Mouse (Mus musculus): ENCODE data around the gene Hbq1b. TPM values are rescaled to one million over a fixed set of nuclear protein-coding genes. Genes with fewer than 3 reads are reported as not detected.

The Hbq1b gene
- polyA plus RNA-seq, 1 experiment from 2014 or later = 1.1 TPM

DNA sequence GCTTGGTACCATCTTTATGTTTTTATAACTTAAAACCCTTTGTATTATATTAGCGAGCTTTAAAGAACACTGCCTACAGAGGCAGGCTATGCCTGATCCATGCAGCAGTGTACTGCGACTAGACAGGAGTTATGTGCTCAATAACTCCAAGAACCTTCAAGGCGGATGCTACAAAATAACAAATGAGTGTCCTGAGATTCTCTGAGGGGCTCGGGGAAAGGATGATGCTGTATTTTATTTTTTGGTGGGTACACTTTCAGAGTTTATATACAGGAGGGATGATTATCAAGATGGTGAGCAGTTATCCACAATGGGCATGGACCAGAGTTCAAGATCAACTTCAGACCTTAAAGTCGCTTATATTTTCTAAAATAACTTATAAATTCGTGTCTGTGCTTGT, 20.0 kb upstream of the Hbq1b start:
- H3K9me3 ChIP-seq (ENCODE audit: low read length) = no peaks in the 10 kb centered on the region
- H3K4me3 ChIP-seq (ENCODE audit: low read length) = peak overlapping the region; percentile 87
- no peaks in the 10 kb centered on the region for H3K36me3 ChIP-seq (ENCODE audit: insufficient read depth, low read length)
- WGBS = 22% methylated on average over 6 of the region's 6 CpGs
- peaks cover 15% of the 10 kb centered on the region for H3K4me1 ChIP-seq (ENCODE audit: insufficient read depth, low read length)
- peak overlapping the region; percentile 94 for H3K9ac ChIP-seq (replicated peaks; ENCODE audit: low read length)
- H3K4me2 ChIP-seq (replicated peaks; ENCODE audit: low read depth, low read length) = peak overlapping the region; percentile 72
- ATAC-seq (ENCODE audit: low FRiP score, low TSS enrichment) = no peak
- H3K27ac ChIP-seq (ENCODE audit: low read length) = peak overlapping the region; percentile 96
- peaks cover 3% of the 10 kb centered on the region; the same call in 1 of the 2 replicates for H3K27me3 ChIP-seq (ENCODE audit: insufficient read depth, low read length)

DNA sequence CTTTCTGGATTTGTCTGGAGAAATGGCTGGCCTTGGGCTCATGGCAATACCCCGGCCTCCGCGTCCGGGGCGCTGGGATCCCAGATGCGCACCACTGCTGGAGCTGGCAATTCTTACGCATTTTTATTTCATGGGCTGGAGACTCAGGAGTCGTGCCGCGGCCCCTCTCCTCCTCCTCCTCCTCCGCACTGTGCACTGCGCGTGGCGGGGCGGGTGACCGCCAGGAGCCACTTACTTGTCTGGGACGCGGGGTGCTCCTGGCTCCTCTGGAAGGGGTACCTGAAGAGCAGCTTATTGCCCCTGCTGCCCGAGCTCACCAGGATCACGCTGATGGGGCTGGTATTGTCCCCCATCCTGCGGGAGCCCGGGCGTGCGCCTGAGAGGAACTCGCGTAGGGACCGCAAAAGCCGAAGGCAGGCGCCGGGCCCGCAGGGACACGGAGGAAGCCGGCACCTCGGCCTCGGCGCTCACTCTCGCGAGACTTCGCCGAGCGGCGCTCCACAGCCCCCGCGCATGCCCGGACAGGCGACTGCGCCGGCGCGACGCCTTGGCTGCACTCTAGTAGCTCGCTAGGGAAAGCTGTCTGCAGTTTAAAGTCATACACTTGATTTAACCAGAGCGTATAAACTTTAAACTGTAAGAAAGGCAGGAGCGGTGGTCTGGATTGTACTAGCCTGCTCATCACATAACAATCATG, 19.4 kb upstream of the Hbq1b start, which contains the start of gene Nprl3:
Nprl3 (minus strand) TSS at position 520 of the 697 bp plus-strand sequence.
- H3K4me2 ChIP-seq (replicated peaks; ENCODE audit: low read depth, low read length) = peak within 1 kb of the TSS; percentile 72
- peak; percentile 99 for ATAC-seq (ENCODE audit: low FRiP score, low TSS enrichment)
- under 1% methylated on average over 54 of the region's 54 CpGs for WGBS
- peak within 1 kb of the TSS; percentile 96 for H3K27ac ChIP-seq (ENCODE audit: low read length)
- H3K9ac ChIP-seq (replicated peaks; ENCODE audit: low read length) = peak within 1 kb of the TSS; percentile 94
- peak within 1 kb of the TSS; percentile 87 for H3K4me3 ChIP-seq (ENCODE audit: low read length)
- H3K27me3 ChIP-seq (ENCODE audit: insufficient read depth, low read length) = peaks cover 3% of the 10 kb centered on the region; the same call in 1 of the 2 replicates
- H3K36me3 ChIP-seq (ENCODE audit: insufficient read depth, low read length) = no peaks in the 10 kb centered on the region
- peaks cover 15% of the 10 kb centered on the region for H3K4me1 ChIP-seq (ENCODE audit: insufficient read depth, low read length)
- no peaks in the 10 kb centered on the region for H3K9me3 ChIP-seq (ENCODE audit: low read length)

DNA sequence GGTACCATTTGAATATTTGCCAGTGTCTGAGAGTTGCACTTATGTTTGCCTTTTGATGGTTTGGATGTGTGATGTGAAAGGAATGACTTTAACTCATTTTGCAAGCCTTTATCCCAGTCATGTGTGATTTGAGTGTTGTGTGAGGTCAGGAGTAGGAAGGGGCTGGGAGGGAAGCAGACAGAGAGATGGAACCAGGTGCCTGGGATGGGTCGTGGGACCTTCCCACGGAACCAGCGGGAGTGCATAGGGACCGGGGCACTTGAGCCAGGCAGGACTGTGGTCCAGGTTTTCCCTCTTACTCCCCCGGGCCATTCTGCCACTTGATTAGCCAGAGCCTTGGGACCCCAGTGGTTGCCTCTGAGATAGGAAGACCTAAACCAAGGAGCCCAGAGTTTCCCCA, 18.8 kb upstream of the Hbq1b start:
- peak overlapping the region; percentile 60; the same call in 1 of the 2 replicates for H3K27ac ChIP-seq (ENCODE audit: low read length)
- H3K4me2 ChIP-seq (replicated peaks; ENCODE audit: low read depth, low read length) = peak overlapping the region; percentile 72
- 19% methylated on average over 5 of the region's 5 CpGs for WGBS
- peaks cover 3% of the 10 kb centered on the region; the same call in 1 of the 2 replicates for H3K27me3 ChIP-seq (ENCODE audit: insufficient read depth, low read length)
- H3K36me3 ChIP-seq (ENCODE audit: insufficient read depth, low read length) = no peaks in the 10 kb centered on the region
- H3K4me3 ChIP-seq (ENCODE audit: low read length) = peak overlapping the region; percentile 87
- H3K4me1 ChIP-seq (ENCODE audit: insufficient read depth, low read length) = peaks cover 15% of the 10 kb centered on the region
- peak overlapping the region; percentile 94 for H3K9ac ChIP-seq (replicated peaks; ENCODE audit: low read length)
- ATAC-seq (ENCODE audit: low FRiP score, low TSS enrichment) = peak; percentile 33
- H3K9me3 ChIP-seq (ENCODE audit: low read length) = no peaks in the 10 kb centered on the region

DNA sequence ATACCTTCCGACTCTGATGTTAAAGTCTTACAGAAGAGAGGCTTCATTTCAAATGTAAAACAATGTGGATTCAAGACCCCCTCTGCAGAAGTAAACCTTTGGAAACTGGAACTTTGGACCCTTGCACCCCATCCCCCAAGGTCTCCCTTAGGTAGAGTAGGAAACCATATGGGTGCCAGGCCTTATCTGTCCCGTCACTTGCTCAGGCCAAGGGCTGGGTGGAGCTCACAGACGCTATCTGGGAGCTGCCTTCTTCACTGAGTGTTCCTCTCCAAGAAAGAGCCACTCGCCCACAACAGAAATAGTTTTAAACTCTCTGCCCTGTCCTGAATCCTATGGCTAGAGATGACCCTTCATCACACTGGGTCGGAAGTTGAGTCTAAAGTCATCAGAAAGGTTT, 17.8 kb upstream of the Hbq1b start:
- H3K27ac ChIP-seq (ENCODE audit: low read length) = no peak overlapping the region
- H3K4me3 ChIP-seq (ENCODE audit: low read length) = no peak overlapping the region
- H3K36me3 ChIP-seq (ENCODE audit: insufficient read depth, low read length) = no peaks in the 10 kb centered on the region
- H3K9me3 ChIP-seq (ENCODE audit: low read length) = no peaks in the 10 kb centered on the region
- H3K4me1 ChIP-seq (ENCODE audit: insufficient read depth, low read length) = peaks cover 15% of the 10 kb centered on the region
- H3K4me2 ChIP-seq (replicated peaks; ENCODE audit: low read depth, low read length) = no peak overlapping the region
- no peak for ATAC-seq (ENCODE audit: low FRiP score, low TSS enrichment)
- H3K27me3 ChIP-seq (ENCODE audit: insufficient read depth, low read length) = peaks cover 3% of the 10 kb centered on the region; the same call in 1 of the 2 replicates
- no peak overlapping the region for H3K9ac ChIP-seq (replicated peaks; ENCODE audit: low read length)
- 87% methylated on average over 5 of the region's 5 CpGs for WGBS

DNA sequence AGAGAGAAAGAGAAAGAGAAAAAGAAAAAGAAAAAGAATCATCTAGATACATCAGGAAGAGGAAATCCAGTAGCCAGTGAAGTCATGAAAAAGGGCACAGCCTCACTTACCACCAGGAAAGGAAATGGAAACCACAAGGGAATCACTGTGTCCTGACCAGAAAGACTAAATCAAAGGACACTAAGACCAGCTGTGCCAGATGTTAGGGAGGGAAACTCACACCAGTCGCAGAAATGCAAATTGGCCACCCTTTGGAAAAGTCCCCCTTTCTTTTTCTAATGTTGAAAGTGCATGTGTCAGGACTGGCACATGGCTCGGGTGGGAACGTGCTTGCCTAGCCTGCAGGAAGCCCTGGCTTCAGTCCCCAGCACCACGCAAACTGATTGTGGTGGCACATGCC, 15.6 kb upstream of the Hbq1b start:
- Histone ChIP-seq H3K36me3 (ENCODE audit: insufficient read depth, low read length) (no peaks in the 10 kb centered on the region), H3K27me3 (ENCODE audit: insufficient read depth, low read length) (peaks cover 3% of the 10 kb centered on the region; the same call in 1 of the 2 replicates), H3K4me2 (replicated peaks; ENCODE audit: low read depth, low read length) (no peak overlapping the region), H3K27ac (ENCODE audit: low read length) (no peak overlapping the region), H3K9me3 (ENCODE audit: low read length) (no peaks in the 10 kb centered on the region), H3K4me1 (ENCODE audit: insufficient read depth, low read length) (peaks cover 9% of the 10 kb centered on the region), H3K9ac (replicated peaks; ENCODE audit: low read length) (no peak overlapping the region), H3K4me3 (ENCODE audit: low read length) (no peak overlapping the region)
- no peak for ATAC-seq (ENCODE audit: low FRiP score, low TSS enrichment)
- 51% methylated on average over 4 of the region's 4 CpGs for WGBS

DNA sequence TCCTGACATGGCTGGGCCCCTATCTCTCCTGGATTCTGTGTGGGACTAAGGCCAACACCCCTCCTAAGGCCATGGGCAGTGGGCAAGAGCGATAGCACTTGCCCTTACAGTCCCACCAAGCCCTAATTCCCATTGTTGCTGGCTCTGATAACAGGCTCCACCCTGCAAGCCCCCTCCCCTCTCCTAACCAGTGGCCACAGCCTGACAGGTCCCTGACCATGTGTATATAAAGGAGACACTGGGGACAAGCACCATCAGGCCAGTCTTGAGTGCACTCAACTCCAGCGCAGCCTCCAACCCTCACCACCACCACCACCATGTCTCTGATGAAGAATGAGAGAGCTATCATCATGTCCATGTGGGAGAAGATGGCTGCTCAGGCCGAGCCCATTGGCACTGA, 10.4 kb upstream of the Hbq1b start, which contains the start of gene Hba-x:
Hba-x (plus strand) TSS at position 54 of the 400 bp plus-strand sequence.
- H3K9me3 ChIP-seq (ENCODE audit: low read length) = no peaks in the 10 kb centered on the region
- no peaks in the 10 kb centered on the region for H3K36me3 ChIP-seq (ENCODE audit: insufficient read depth, low read length)
- H3K9ac ChIP-seq (replicated peaks; ENCODE audit: low read length) = no peak within 1 kb of the TSS
- H3K27ac ChIP-seq (ENCODE audit: low read length) = no peak within 1 kb of the TSS
- no peak within 1 kb of the TSS for H3K4me3 ChIP-seq (ENCODE audit: low read length)
- WGBS = 77% methylated on average over 3 of the region's 3 CpGs
- H3K4me1 ChIP-seq (ENCODE audit: insufficient read depth, low read length) = no peaks in the 10 kb centered on the region
- H3K4me2 ChIP-seq (replicated peaks; ENCODE audit: low read depth, low read length) = no peak within 1 kb of the TSS
- peaks cover 4% of the 10 kb centered on the region; the same call in 1 of the 2 replicates for H3K27me3 ChIP-seq (ENCODE audit: insufficient read depth, low read length)
- ATAC-seq (ENCODE audit: low FRiP score, low TSS enrichment) = no peak

DNA sequence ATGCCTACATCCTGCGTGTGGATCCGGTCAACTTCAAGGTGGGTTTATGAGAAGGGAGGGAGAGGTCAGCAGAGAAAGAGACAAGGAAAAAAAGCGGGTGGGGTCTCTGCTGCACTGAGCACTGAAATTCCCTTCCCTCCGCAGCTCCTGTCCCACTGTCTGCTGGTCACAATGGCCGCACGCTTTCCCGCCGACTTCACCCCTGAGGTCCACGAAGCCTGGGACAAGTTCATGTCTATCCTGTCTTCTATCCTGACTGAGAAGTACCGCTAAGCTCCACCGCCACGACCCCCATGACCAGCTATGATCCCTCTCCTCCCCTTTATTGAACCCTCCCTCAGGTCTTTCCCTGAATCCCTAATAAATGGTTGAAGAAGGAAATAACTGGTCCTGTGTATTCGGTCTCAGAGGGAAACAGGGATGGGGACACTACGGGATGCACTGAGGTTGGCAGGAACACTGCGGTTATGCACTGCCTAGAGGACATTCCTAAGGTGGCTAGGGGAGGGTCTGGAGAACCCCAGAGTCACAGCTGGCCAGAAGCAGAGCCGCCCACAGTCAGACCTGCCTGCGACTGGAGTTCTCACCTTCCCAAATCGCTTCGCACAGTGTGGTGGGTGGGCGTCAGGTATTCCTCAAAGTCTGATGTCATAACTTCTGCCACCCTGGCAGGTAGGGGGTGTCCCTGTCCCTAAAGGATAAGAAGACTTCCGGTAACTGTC, 8.9 kb upstream of the Hbq1b start:
- 74% methylated on average over 21 of the region's 21 CpGs for WGBS
- Histone ChIP-seq H3K4me1 (ENCODE audit: insufficient read depth, low read length) (no peaks in the 10 kb centered on the region), H3K4me2 (replicated peaks; ENCODE audit: low read depth, low read length) (no peak overlapping the region), H3K36me3 (ENCODE audit: insufficient read depth, low read length) (no peaks in the 10 kb centered on the region), H3K9ac (replicated peaks; ENCODE audit: low read length) (no peak overlapping the region), H3K4me3 (ENCODE audit: low read length) (no peak overlapping the region), H3K27me3 (ENCODE audit: insufficient read depth, low read length) (peaks cover 6% of the 10 kb centered on the region; the same call in 1 of the 2 replicates), H3K9me3 (ENCODE audit: low read length) (no peaks in the 10 kb centered on the region), H3K27ac (ENCODE audit: low read length) (no peak overlapping the region)
- no peak for ATAC-seq (ENCODE audit: low FRiP score, low TSS enrichment)

DNA sequence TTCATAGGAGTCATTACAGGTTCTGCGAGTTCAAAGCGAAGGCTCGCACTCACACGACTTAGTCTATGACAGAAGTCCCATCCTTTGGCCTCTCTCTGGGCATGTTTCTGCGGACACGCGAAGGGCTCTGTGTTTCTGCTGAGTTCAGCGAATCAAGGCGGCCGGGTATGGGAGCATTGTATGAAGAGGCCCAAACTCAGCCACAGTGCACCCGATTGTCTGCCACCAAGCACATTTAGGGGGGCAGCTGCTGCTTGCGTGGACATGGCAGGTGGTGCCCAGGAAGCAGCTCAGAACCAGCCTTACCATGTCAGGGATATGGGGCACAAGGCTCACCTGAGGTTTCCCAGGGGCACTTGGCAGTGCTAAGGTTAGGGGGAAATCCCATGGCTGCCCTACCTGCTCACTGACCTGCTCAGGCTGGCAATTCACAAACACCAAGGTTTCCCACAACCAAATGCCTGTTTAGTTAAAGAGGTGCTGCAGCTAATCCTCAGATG, 8.3 kb upstream of the Hbq1b start:
- Histone ChIP-seq H3K4me3 (ENCODE audit: low read length) (no peak overlapping the region), H3K9ac (replicated peaks; ENCODE audit: low read length) (no peak overlapping the region), H3K36me3 (ENCODE audit: insufficient read depth, low read length) (no peaks in the 10 kb centered on the region), H3K27ac (ENCODE audit: low read length) (no peak overlapping the region), H3K4me1 (ENCODE audit: insufficient read depth, low read length) (no peaks in the 10 kb centered on the region), H3K9me3 (ENCODE audit: low read length) (no peaks in the 10 kb centered on the region), H3K4me2 (replicated peaks; ENCODE audit: low read depth, low read length) (no peak overlapping the region), H3K27me3 (ENCODE audit: insufficient read depth, low read length) (peaks cover 6% of the 10 kb centered on the region; the same call in 1 of the 2 replicates)
- no peak for ATAC-seq (ENCODE audit: low FRiP score, low TSS enrichment)
- WGBS = 79% methylated on average over 12 of the region's 12 CpGs

DNA sequence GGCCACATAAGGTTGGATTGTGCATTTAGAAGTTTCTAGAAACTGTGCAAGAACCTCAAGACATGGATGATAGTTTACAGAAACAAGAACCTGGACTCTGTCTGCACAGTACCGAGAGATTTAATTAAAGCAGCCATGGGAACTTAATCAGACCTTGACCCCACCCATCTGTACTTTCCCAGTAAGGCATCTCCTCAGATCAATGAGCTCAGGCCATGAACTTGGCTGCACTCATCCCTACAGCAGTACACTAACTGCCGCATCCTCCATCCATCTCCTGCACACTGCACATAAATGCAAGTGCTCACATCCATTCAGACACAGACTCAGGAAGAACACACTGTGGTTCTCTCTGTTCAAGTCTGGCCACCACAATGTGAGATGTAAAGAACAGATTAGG, 6.1 kb upstream of the Hbq1b start:
- Histone ChIP-seq H3K36me3 (ENCODE audit: insufficient read depth, low read length) (no peaks in the 10 kb centered on the region), H3K4me1 (ENCODE audit: insufficient read depth, low read length) (no peaks in the 10 kb centered on the region), H3K27me3 (ENCODE audit: insufficient read depth, low read length) (peaks cover 6% of the 10 kb centered on the region; the same call in 1 of the 2 replicates), H3K27ac (ENCODE audit: low read length) (no peak overlapping the region), H3K4me3 (ENCODE audit: low read length) (no peak overlapping the region), H3K9ac (replicated peaks; ENCODE audit: low read length) (no peak overlapping the region), H3K9me3 (ENCODE audit: low read length) (no peaks in the 10 kb centered on the region), H3K4me2 (replicated peaks; ENCODE audit: low read depth, low read length) (no peak overlapping the region)
- no peak for ATAC-seq (ENCODE audit: low FRiP score, low TSS enrichment)
- 38% methylated on average over 2 of the region's 2 CpGs for WGBS

All from kidney, embryonic 16.5 days (tissue).